Mouse (Mus musculus): ENCODE data around the gene Ppp1r14c. TPM values are rescaled to one million over a fixed set of nuclear protein-coding genes. Genes with fewer than 3 reads are reported as not detected.

The Ppp1r14c gene
- total RNA-seq, 1 experiment from 2014 or later, result not detected

DNA sequence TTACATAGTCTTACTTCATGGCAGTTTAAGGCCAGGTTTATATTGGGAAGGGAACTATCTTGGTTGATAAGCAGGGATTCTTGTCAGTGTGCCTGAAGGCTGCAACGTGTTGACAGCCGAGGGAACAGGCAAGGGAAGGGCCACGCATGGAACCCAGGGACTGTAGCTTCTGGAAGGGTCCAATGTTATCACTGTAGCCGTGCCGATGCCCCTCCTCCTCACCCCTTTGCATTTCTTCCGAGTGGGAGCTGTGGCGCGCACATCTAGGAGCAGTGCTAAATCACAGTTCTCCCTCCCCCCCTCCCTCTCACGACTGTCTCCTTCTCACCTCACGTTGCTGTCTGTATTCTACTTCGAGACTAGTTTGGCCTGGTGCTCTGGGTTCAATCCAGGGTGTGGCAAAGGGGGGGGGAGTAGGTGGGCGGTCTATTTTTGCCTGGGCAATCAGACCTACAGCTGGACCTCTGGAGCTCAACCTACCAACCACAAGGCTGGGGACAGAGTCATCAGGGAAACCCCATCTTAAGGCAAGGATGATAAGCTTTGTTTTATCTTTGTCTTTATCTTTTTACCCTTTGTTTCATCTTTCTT lies 29.6 kb downstream of the Ppp1r14c start:
- ATAC-seq (replicated peaks in 1 of 2; ENCODE audit: insufficient read depth in 1 of 2, low FRiP score in 2 of 2, low TSS enrichment in 1 of 2, low read depth in 1 of 2, poor library complexity in 2 of 2, severe bottlenecking in 2 of 2), result no peak

DNA sequence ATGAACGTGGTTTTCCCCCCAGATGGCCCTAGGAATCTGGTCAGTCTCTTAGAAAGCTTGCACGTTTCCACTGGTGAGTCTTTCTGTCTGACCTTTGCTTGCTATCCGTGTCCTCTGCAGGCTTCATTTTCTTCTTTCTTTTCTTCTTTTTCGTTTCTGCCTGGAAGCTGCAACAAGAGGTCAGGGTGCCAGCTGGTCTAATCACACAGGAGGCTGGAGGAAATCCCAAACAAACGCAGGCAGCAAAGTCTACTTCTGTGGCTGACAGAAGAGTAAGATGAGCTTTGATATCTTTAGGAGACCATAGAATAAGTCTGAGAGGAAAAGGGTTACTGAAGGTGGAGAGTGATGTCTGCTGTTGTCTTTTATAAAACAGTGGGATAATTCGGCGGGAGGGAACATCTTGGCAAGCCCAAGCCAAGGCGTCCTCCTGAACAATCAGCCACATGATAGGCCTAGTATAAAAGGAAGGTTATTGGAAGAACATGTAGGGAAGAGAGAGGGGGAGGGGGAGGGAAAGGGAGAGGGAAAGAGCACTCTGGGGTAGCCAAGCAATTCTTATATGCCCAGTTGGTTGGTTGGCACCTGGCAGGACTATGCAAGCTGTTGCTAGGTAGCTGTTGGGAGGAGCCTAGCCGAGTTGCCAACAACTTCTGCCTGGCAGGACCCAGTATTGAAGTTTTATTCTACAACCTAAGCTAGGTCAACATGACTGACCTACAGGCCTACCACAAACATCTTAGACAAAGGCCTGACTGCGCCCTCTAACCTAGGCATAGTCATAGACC lies 30.3 kb downstream of the Ppp1r14c start:
- ATAC-seq (replicated peaks in 1 of 2; ENCODE audit: insufficient read depth in 1 of 2, low FRiP score in 2 of 2, low TSS enrichment in 1 of 2, low read depth in 1 of 2, poor library complexity in 2 of 2, severe bottlenecking in 2 of 2), result no peak

DNA sequence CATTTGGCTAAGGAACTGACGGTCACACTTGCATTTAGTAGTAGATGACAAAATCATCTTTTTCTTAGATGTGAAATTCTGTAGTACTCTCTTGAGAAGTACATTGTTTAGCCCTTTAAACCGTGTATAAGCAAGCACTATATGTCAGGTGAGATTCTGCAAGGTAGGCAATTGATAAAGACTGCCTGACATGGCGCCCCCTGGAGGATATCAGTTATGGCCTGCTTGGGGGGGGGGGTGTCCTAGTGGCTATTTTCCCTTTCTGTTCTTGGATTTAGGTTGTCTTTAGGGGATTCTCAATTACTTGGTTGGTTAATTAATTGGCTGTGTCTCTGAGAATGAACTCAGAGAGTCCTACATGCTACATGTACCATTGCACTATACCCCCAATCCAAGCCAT lies 31.5 kb downstream of the Ppp1r14c start:
- ATAC-seq (replicated peaks in 1 of 2; ENCODE audit: insufficient read depth in 1 of 2, low FRiP score in 2 of 2, low TSS enrichment in 1 of 2, low read depth in 1 of 2, poor library complexity in 2 of 2, severe bottlenecking in 2 of 2), result no peak

DNA sequence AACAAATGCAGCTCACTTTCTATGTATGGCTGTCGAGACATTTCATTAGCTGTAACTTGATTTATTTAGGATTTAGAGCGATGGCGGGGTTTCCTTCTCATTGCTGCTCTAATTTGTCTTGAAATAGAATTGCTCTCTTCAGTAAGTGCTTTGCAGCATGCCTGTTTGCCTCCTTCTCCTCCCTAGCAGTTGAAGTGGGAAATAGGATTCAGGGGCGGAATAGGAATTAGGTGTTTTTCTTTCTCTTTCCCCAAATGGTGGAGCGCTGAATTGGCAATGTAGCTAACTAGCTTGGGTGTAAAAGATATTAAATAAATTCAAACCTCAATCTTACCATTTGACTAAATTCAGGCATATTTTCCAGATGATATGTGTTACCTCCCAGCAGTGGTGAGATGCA lies 32.2 kb downstream of the Ppp1r14c start:
- ATAC-seq (replicated peaks in 1 of 2; ENCODE audit: insufficient read depth in 1 of 2, low FRiP score in 2 of 2, low TSS enrichment in 1 of 2, low read depth in 1 of 2, poor library complexity in 2 of 2, severe bottlenecking in 2 of 2), result no peak

DNA sequence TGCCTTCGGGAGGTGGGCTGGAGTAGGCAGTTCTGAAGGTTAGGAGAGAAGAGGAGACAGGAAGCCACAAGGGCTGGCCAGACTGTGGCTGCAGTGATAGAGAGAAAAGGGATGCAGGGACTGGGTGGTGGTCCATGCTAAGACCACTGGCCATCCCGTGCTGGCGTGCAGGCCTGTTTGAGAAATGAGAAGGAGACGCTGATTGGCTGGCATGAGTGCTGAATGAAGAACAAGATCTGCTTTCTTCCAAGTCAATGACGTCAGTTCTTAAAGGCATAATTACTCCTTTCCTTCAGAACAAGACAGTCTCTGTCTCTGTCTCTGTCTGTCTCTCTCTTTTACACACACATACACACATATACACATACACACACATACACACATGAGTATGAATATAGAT lies 36.4 kb downstream of the Ppp1r14c start:
- ATAC-seq (replicated peaks in 1 of 2; ENCODE audit: insufficient read depth in 1 of 2, low FRiP score in 2 of 2, low TSS enrichment in 1 of 2, low read depth in 1 of 2, poor library complexity in 2 of 2, severe bottlenecking in 2 of 2), result no peak

DNA sequence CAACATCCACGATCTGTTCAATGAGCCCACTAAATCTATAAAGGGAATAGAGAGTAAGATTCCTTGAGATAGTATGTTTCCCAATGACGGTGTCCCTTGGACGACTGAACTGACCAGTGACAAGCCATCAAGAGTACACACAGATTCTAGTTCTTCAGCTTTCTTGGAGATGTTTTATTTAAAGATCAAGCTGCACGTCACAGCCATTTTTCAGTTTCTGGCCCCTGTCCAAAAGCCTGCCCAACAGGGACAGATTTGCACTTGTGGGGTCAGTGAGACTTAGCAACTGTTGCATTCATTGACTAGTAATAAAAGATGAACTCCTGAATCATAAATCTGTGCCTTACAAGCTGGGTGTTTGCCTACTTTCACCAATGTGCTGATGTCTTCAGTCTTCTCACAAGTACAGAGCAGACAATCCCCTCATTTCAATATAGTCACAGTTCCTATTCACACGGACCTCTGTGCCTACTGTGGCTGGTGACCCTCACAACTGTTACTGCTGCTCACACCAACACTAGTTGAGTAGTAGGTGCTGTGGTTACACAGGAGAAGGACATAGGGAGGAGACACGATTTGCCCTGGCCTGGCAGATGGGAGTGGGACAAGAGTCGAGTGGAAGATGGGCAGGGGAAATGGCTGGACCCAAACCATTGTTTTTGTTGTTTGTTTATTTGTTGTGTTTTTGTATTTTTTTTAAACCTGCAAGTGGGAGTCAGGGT lies 37.7 kb downstream of the Ppp1r14c start:
- no peak for ATAC-seq (replicated peaks in 1 of 2; ENCODE audit: insufficient read depth in 1 of 2, low FRiP score in 2 of 2, low TSS enrichment in 1 of 2, low read depth in 1 of 2, poor library complexity in 2 of 2, severe bottlenecking in 2 of 2)

DNA sequence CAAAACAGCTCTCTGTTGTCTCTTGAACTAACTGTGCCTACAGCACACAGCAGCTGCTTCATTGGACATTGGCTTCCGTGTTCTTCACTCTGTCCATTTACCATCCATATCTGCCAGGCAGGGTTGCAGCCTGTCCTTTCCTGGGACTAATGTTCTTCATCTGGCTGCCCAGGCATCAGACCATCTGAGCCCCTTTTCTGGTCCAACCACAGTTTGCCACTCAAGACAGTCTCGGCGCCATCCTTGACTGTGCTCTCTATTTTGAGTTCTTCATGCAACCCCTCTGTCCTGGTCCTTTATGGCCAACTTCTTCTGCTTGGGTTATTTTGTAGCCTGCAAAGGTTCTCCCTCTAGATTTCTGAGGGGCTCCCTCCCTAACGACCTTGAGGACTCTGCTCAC lies 38.5 kb downstream of the Ppp1r14c start:
- no peak for ATAC-seq (replicated peaks in 1 of 2; ENCODE audit: insufficient read depth in 1 of 2, low FRiP score in 2 of 2, low TSS enrichment in 1 of 2, low read depth in 1 of 2, poor library complexity in 2 of 2, severe bottlenecking in 2 of 2)

DNA sequence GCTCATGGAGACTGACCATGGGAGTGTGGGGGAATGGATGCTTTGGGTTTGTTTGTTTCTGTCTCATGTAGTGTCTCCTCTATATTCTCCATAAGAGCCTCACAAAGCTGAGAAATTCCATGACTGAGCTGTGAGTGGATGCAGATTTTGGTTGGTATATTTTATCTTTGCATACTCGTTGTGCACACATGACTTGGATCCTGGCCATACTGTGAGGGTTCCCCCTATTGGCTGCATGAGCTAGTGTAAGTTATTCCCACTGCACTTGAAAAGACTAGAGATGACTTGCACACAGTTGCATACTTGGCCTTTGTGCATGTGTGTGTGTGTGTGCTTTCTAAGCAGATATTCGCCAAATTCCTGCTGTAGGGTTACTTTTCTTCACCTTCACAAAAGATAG lies 40.4 kb downstream of the Ppp1r14c start:
- no peak for ATAC-seq (replicated peaks in 1 of 2; ENCODE audit: insufficient read depth in 1 of 2, low FRiP score in 2 of 2, low TSS enrichment in 1 of 2, low read depth in 1 of 2, poor library complexity in 2 of 2, severe bottlenecking in 2 of 2)

DNA sequence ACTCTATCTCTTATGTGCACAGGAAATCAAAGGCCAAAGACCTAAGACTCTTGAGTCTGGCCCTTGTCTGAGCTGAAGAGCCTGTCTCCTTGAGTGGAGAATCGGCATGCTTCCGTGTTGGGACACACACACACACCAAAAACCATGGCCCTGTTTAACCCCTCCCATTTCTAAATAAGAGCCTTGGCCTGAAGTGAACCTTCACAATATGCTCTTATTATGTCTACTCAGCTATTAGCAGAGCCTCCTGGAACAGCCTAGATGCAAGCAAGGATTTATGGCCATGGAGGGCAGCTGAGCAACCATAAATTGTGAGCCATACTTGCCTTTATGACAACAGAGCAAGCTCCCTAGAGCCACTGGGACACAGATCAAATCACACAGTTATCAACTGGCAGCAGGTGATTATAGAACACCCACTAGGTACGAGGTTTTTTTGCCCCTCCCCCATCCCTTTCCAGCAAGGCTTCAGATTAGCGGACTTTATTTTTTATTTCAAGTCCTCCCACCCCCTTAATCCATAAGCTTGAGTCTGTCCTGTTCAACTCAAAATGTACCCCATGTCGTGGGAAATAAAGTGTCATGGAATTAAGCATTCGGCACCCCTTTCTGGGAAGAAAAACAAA lies 42.3 kb downstream of the Ppp1r14c start:
- ATAC-seq (replicated peaks in 1 of 2; ENCODE audit: insufficient read depth in 1 of 2, low FRiP score in 2 of 2, low TSS enrichment in 1 of 2, low read depth in 1 of 2, poor library complexity in 2 of 2, severe bottlenecking in 2 of 2), result no peak

DNA sequence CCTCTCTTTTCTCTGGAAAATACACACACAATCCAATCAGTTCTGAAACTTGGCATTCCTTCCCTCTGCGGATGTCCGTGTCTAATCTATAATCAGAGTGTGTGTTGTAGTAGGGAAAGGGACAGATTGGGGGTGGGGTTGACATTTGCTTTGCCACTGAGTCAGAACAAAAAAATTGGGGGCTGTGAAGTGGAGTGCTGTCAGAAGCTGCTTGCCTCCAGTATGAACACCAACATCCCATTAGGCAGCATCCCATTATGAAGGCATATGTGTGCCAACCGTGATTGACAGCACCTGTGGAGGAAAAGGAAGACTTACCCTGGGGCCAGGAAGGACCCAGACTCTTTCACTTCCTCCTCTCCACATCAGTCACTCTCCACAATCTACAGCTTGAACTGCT lies 42.8 kb downstream of the Ppp1r14c start:
- no peak for ATAC-seq (replicated peaks in 1 of 2; ENCODE audit: insufficient read depth in 1 of 2, low FRiP score in 2 of 2, low TSS enrichment in 1 of 2, low read depth in 1 of 2, poor library complexity in 2 of 2, severe bottlenecking in 2 of 2)

DNA sequence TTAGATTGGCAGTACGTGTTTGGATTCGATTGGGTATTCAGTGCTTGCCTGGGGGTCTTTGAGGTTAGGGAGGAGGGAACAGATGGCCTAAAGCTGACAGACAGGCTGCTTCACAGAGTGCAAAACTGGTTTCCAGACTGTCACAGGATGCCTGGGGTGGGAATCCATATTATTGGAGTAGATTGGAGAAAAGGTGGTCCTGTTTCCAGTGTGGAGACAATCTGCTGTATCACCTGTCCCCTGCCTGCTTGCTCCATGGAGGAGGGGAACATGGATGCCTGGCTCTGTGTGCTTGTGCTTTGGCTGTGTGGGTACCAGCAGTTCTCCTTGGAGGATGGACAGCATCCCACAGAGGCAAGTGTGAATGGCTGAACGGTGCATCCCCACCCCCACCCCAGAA lies 45.4 kb downstream of the Ppp1r14c start:
- no peak for ATAC-seq (replicated peaks in 1 of 2; ENCODE audit: insufficient read depth in 1 of 2, low FRiP score in 2 of 2, low TSS enrichment in 1 of 2, low read depth in 1 of 2, poor library complexity in 2 of 2, severe bottlenecking in 2 of 2)

DNA sequence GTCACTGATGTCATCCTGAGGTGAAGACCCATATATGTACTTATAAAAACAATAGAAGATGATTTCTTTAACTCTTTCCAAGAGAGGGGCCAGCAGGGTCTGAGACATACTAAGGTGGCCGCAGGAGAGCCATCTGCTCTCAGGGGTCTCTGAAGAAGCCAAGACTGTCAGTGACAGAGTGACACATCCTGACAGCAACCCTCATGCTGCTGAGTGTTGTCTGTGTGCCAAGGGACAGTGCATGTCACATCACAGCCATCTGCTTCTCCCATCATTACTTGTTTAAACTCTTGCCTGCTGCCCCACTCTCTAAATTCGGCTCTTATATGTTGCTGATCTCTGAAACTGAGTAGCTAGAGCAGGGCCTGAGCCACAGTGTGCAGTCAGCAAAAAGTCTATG lies 45.8 kb downstream of the Ppp1r14c start:
- ATAC-seq (replicated peaks in 1 of 2; ENCODE audit: insufficient read depth in 1 of 2, low FRiP score in 2 of 2, low TSS enrichment in 1 of 2, low read depth in 1 of 2, poor library complexity in 2 of 2, severe bottlenecking in 2 of 2), result no peak; a peak in 1 of 4 replicates

DNA sequence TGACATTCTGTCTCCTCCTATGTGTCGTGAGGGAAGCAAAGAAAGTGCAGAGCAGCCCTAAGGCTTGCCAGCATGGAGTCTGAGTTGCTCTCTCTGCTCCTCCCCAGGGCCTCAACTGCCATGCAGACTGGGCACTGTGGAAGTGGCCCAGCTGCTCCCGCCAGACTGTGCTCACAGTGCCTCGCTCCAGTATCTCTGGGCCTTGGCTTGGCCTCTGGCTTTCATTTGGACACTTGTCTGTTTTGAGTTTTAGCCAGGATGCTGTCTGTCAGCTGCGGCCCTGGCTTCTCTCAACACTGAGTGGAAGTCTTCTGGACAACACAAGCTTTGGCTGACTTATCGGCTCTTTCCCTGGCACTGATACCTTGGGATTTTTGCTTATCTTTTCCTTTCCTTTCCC lies 49.0 kb downstream of the Ppp1r14c start:
- ATAC-seq (replicated peaks in 1 of 2; ENCODE audit: insufficient read depth in 1 of 2, low FRiP score in 2 of 2, low TSS enrichment in 1 of 2, low read depth in 1 of 2, poor library complexity in 2 of 2, severe bottlenecking in 2 of 2), result no peak

DNA sequence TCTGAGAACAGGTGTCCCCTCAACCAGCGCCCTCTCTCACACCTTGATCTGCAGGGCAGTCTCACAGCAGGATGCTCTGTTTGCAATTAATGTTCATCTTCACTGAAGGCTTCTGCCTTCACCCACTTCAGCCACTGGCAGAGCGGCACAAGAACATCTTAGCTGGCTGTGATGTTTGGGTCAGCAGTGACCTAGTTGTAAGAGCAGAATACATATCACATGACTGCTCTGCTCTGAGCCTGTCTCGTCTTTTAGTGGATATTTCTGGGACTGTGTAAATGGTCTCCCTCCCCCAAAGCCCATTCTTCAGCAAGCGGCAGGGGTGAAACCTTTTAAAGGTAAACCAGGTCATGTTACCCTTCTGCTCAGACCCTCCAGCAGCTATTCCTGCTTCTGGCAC lies 50.7 kb downstream of the Ppp1r14c start:
- ATAC-seq (replicated peaks in 1 of 2; ENCODE audit: insufficient read depth in 1 of 2, low FRiP score in 2 of 2, low TSS enrichment in 1 of 2, low read depth in 1 of 2, poor library complexity in 2 of 2, severe bottlenecking in 2 of 2), result no peak

DNA sequence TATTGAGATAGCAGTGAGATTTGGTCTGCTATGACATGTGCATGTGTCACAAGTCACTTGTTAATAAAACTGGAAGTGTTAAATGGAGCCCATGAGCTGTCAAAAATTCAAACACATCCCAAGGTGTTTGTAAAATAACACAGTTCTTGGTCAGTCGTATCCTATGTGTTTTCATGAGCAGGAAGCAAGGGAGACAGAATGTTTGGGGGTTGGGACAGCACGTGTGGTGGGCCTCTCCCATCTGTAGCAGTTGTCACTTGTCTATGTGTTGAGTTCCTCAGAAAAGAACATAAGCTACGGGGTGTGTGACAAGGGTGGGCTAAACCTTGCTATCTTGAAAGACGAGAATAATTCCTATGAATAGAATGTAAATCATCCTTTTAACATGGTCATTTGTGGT lies 51.6 kb downstream of the Ppp1r14c start:
- no peak for ATAC-seq (replicated peaks in 1 of 2; ENCODE audit: insufficient read depth in 1 of 2, low FRiP score in 2 of 2, low TSS enrichment in 1 of 2, low read depth in 1 of 2, poor library complexity in 2 of 2, severe bottlenecking in 2 of 2)

DNA sequence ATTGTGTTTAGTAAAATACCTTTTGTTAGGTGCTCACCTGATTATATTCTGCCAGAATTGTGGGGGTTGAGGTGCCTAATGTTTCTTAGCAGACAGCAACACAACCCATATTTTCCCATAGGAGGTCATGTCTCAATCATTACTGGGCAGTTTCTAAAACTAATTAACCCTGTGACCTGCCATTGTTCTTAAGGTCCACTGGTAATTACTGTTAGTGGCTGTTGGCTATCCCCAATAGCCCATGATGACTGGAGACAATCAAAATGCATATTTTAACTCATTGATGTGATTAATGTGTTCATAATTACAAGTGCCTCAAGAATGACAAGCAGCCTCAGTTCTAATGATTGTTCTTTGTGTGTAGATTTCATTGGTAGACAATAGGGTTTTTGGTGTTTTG lies 58.2 kb downstream of the Ppp1r14c start:
- ATAC-seq (replicated peaks in 1 of 2; ENCODE audit: insufficient read depth in 1 of 2, low FRiP score in 2 of 2, low TSS enrichment in 1 of 2, low read depth in 1 of 2, poor library complexity in 2 of 2, severe bottlenecking in 2 of 2), result no peak

DNA sequence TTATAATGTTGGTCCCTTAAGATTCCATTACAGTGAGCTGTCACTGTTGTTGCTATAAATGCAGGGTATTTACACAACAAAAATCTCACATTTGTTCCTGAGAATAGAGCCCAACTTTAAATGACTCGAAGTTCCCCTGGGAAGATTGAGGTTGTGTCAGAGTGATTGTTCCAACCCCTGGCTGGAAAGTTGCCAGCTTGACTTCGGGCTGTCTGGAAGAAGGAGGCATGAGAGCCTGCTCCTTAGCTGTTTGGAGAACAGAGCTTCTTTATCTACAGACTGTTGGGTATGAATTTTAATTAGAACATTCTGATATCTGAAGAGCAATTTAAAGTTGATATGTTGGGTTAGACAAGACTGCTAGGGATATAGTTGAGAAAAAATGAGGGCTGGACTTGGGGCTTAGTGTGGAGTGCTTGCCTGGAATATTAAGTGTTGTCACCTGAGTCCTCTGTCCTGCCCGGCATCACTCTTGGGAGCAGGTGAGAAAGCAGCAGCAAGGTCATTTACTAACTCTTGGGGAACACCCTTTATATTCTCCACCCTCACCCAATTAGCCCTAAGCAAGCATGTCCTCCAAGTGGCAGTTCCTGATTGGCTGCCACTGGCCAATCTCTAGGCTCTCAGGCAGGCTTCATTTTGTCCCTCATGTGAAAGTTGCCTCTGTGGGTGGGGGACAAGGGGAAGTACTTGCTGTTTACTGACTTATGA lies 62.0 kb downstream of the Ppp1r14c start:
- ATAC-seq (replicated peaks in 1 of 2; ENCODE audit: insufficient read depth in 1 of 2, low FRiP score in 2 of 2, low TSS enrichment in 1 of 2, low read depth in 1 of 2, poor library complexity in 2 of 2, severe bottlenecking in 2 of 2), result no peak
